Mouse (Mus musculus) C2C12 (cell line): ENCODE data around the gene Rabgap1. TPM values are rescaled to one million over a fixed set of nuclear protein-coding genes. Genes with fewer than 3 reads are reported as not detected.

Source experiments
- H3K27me3 ChIP-seq: one replicate; pipeline ENCODE4 v1.6.1; 2011; ENCODE audit not compliant: control insufficient read depth, insufficient read depth, insufficient read length
- H3K36me3 ChIP-seq: one replicate; pipeline ENCODE4 v1.6.1; 2011; ENCODE audit not compliant: control insufficient read depth, insufficient read depth
- H3K4me3 ChIP-seq: one replicate; pipeline ENCODE4 v1.5.1; 2011; ENCODE audit warnings: mild to moderate bottlenecking, control low read depth; ENCODE audit not compliant: poor library complexity, insufficient read depth, severe bottlenecking
- H3K79me2 ChIP-seq: one replicate; pipeline ENCODE4 v1.6.1; 2011; ENCODE audit not compliant: control insufficient read depth, insufficient read depth
- H3K79me3 ChIP-seq: one replicate; pipeline ENCODE4 v1.6.1; 2011; ENCODE audit warnings: low read depth, control low read depth
- H3ac ChIP-seq: one replicate; pipeline ENCODE3; 2011; ENCODE audit warnings: low read depth; ENCODE audit not compliant: control insufficient read depth, insufficient read length
- CEBPB ChIP-seq: IDR thresholded peaks from one replicate; pipeline ENCODE4 v1.6.1; 2011; ENCODE audit warnings: low read depth, mild to moderate bottlenecking, control low read depth, moderate library complexity
- CTCF ChIP-seq: IDR thresholded peaks from one replicate; pipeline ENCODE4 v1.5.1; 2011; ENCODE audit not compliant: control insufficient read depth, insufficient read depth, insufficient read length
- FOSL1 ChIP-seq: IDR thresholded peaks from one replicate; pipeline ENCODE4 v1.8.0; 2011; ENCODE audit warnings: mild to moderate bottlenecking, low read length; ENCODE audit not compliant: poor library complexity, insufficient read depth, severe bottlenecking
- MAX ChIP-seq: IDR thresholded peaks from one replicate; pipeline ENCODE4 v1.6.1; 2011; ENCODE audit warnings: mild to moderate bottlenecking, control low read depth
- MYOD1 ChIP-seq: IDR thresholded peaks from one replicate; pipeline ENCODE4 v1.6.1; 2011; ENCODE audit warnings: low read depth; ENCODE audit not compliant: control insufficient read depth, insufficient read length
- MYOG ChIP-seq: IDR thresholded peaks from one replicate; pipeline ENCODE4 v1.6.1; 2011; ENCODE audit not compliant: control insufficient read depth, insufficient read length; ENCODE audit errors: extremely low read depth
- USF1 ChIP-seq: IDR thresholded peaks from one replicate; pipeline ENCODE4 v1.6.1; 2011; ENCODE audit warnings: low read depth, mild to moderate bottlenecking, control low read depth, moderate library complexity
- long read RNA-seq, 2 experiments: library from polyadenylated mRNA; unstranded; transcript quantifications; one replicate each; pipeline ENCODE4 v2.0.0; 2019 to 2020
- polyA plus RNA-seq: library from polyadenylated mRNA; unstranded; fragments of >200 nt; fragmentation: generic; extraction: Trizol; gene quantifications from one replicate; pipeline ENCODE4 v1.2.1, GENCODE M21; 2012; ENCODE audit warnings: missing spikeins

Gene Rabgap1
- 9.5 TPM for polyA plus RNA-seq
- long read RNA-seq, experiment 1, partial matches to known transcripts = 4 of 5 reads
- long read RNA-seq, experiment 1, other reads (novel, unspliced or antisense) = 1 of 5 reads
- long read RNA-seq, experiment 2, full-length matches to known transcripts = 51 of 106 reads
- long read RNA-seq, experiment 2, partial matches to known transcripts = 26 of 106 reads
- long read RNA-seq, experiment 2, other reads (novel, unspliced or antisense) = 29 of 106 reads

DNA sequence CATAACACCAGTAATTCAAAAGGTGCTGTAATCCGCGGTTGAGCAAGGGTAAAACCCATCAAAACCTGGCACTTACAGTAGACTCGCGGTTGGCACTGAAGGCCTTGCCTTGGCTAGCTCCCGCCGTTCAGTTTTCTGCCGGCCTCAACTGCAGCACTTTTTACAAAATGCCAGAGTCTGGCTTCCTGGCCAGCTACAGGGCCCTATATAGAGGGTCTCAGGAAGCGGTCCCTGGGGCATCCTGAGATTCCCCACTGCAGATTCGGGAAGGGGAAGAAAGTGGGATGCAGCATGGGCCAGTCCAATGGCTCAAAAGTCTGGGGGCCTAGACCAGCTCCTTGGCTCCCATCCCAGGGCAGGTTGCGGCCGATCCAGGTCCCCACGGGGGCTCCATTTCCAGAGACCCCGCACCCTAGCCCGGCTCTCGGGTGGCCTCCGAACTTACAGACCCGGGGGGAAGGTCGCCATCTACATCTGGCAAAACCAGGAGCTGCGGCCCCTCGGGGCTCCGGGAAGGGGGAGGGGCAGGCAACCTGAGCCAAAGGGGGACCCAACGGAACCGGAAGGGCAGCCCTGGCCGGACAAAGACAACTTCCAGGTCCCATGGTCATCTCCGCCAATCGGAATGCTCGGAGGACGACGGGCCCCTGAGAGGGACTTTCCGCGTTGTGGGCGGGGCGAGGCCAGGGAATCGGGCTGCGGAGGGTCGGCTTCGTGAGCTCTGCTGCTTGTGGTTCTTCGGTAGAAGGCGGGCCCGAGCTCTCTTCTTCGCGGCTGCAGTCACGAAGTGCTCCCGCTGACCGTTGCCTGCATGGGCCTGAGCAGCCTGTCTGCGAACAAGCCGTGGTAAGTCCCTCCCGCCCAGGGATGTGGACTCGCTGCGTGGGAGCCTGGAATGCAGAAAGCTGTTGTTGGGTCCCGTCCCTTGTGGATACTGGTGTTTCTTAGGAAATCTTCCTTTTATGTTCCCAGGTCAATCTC lies at the start of gene Rabgap1, which contains the start of the genes Zbtb26 and Zbtb6:
Gene Rabgap1, plus strand, starts transcription at position 669 of the 981 bp plus-strand sequence.
Gene Zbtb26, minus strand, starts transcription at position 525 of the 981 bp plus-strand sequence.
Gene Zbtb6, minus strand, starts transcription at position 561 of the 981 bp plus-strand sequence.
- TF ChIP-seq MAX (peak; percentile 47), CTCF (no peak), USF1 (peak; percentile 48)
- Histone ChIP-seq H3K36me3 (peaks cover 16% of the 10 kb centered on the region), H3K27me3 (no peaks in the 10 kb centered on the region)

DNA sequence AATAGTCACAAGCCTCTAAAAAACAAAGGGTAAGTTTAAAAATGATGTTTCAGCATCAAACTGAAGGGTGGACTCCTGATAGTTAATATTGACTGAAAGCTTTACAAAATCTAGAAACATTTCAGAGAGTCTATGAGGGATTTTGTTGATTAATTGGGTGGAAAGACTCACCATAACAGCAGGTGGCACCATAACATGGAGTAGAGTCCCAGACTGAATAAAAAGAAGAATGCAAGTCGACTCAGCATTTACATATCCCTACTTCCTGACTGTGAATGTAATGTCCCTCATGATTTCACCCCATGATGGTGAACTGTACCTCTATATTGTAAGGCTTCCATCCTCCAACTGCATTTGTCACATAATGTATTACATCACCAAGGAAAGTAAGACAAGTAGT lies 47.5 kb upstream of the Rabgap1 start:
- Histone ChIP-seq H3K79me2 (no peaks in the 10 kb centered on the region), H3K27me3 (no peaks in the 10 kb centered on the region), H3ac (no peak overlapping the region), H3K36me3 (peaks cover 58% of the 10 kb centered on the region), H3K4me3 (no peak overlapping the region), H3K79me3 (no peaks in the 10 kb centered on the region)
- TF ChIP-seq CEBPB (no peak), MYOD1 (no peak), CTCF (no peak), MYOG (no peak), USF1 (no peak), FOSL1 (no peak), MAX (no peak)

More for the DNA sequence above, at the start of gene Rabgap1, which contains the start of the genes Zbtb26 and Zbtb6:
- peaks cover 70% of the 10 kb centered on the region for H3K79me3 ChIP-seq
- H3K79me2 ChIP-seq = peaks cover 99% of the 10 kb centered on the region
- H3ac ChIP-seq = peak within 1 kb of the TSS; percentile 93
- peak within 1 kb of the TSS; percentile 84 for H3K4me3 ChIP-seq

GRCm38 (mm10) chr2:37421903-37422302 lies 21.2 kb upstream of the Rabgap1 start:
- peak overlapping the region; percentile 92 for H3K4me3 ChIP-seq
- no peaks in the 10 kb centered on the region for H3K27me3 ChIP-seq
- peak overlapping the region; percentile 78 for H3ac ChIP-seq
- peaks cover 62% of the 10 kb centered on the region for H3K79me3 ChIP-seq
- peaks cover 86% of the 10 kb centered on the region for H3K79me2 ChIP-seq
- H3K36me3 ChIP-seq = peaks cover 32% of the 10 kb centered on the region
- TF ChIP-seq MYOD1 (no peak), MYOG (no peak), CEBPB (no peak), CTCF (no peak), FOSL1 (no peak), MAX (no peak)

GRCm38 (mm10) chr2:37422306-37423304 lies 20.5 kb upstream of the Rabgap1 start, which contains the start of gene Rc3h2:
Rc3h2 (minus strand) TSS chr2:37422903.
- Histone ChIP-seq H3K79me3 (peaks cover 64% of the 10 kb centered on the region), H3ac (peak within 1 kb of the TSS; percentile 78)

DNA sequence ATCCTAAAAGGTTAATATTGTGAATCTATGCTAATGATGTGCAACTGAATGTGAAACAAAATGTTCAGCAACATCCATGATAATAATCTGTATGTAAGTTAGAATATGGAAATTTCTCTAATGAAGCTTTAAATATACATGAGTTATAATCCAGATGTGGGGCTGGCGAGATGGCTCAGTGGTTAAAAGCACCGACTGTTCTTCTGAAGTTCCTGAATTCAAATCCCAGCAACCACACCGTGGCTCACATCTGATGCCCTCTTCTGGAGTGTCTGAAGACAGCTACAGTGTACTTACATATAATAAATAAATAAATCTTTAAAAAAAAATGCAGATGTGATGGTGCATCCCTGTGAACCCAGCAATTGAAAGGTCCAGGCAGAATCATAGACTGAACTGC lies 19.4 kb upstream of the Rabgap1 start:
- Histone ChIP-seq H3K4me3 (peak overlapping the region; percentile 92), H3K79me3 (peaks cover 58% of the 10 kb centered on the region), H3K79me2 (peaks cover 86% of the 10 kb centered on the region), H3K36me3 (peaks cover 44% of the 10 kb centered on the region), H3K27me3 (no peaks in the 10 kb centered on the region), H3ac (no peak overlapping the region)
- TF ChIP-seq CTCF (no peak), FOSL1 (no peak)

More at GRCm38 (mm10) chr2:37422306-37423304, 20.5 kb upstream of the Rabgap1 start, which contains the start of gene Rc3h2:
- H3K27me3 ChIP-seq = no peaks in the 10 kb centered on the region
- H3K4me3 ChIP-seq = peak within 1 kb of the TSS; percentile 92
- peaks cover 38% of the 10 kb centered on the region for H3K36me3 ChIP-seq
- TF ChIP-seq USF1 (peak; percentile 89), FOSL1 (no peak), MYOD1 (no peak), MYOG (no peak), MAX (no peak), CEBPB (peak; percentile 82), CTCF (no peak)
- peaks cover 86% of the 10 kb centered on the region for H3K79me2 ChIP-seq
